ENCODE assay signal across 15 mouse cellular contexts in the genomic region with DNA sequence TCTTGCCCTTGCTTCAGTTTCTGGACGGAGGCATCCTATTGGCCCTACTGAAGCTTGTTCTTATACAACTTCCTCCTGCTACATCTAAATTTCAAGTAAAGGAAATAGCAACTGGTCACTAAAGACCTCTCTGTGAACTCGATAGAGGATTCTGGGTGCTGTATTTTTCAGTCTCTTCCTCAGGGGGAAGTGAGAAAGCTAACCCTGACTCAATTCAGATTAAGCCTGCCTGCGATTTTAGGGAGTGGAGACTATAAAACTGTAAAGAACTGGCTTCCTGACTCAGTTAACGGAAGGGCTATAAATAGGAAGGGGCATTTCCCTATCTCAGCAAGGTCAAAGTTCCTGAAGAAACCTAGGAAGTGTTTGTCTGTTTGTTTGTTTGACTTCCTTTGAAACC. TPM values are rescaled to one million over a fixed set of nuclear protein-coding genes. Genes with fewer than 3 reads are reported as not detected.
A peak's percentile ranks its signal among the peaks of the same experiment; 100 is the strongest.
DNase-seq lines count a peak whose midpoint lies in the region; ATAC-seq and TF ChIP-seq lines count a peak whose summit lies in the region.
"Had no signal": no experiment of that assay in that cellular context is flagged by ENCODE, and none has a peak within 500 bp of the region (broad histone marks: within the 10 kb centered on the region; RNA-seq: fewer than 3 reads in every experiment).

No protein-coding gene starts in this region.

- 64% methylated on average over 4 of the region's 4 CpGs for WGBS in intestine, embryonic 15.5 days
- WGBS in intestine, postnatal 0 days = 37% methylated on average over 4 of the region's 4 CpGs
- 56% methylated on average over 4 of the region's 4 CpGs for WGBS in lung, postnatal 0 days
- WGBS in intestine, embryonic 16.5 days = 57% methylated on average over 4 of the region's 4 CpGs
- 85% methylated on average over 4 of the region's 4 CpGs for WGBS in forebrain, embryonic 10.5 days

- no peaks in the 10 kb centered on the region for H3K36me3 ChIP-seq in intestine, embryonic 15.5 days
- no peaks in the 10 kb centered on the region for H3K36me3 ChIP-seq in intestine, postnatal 0 days (ENCODE audit: control insufficient read depth, insufficient read depth)
- H3K36me3 ChIP-seq in lung, postnatal 0 days (ENCODE audit: insufficient read depth, low read length) = no peaks in the 10 kb centered on the region
- H3K36me3 ChIP-seq in intestine, embryonic 16.5 days (ENCODE audit: control insufficient read depth, insufficient read depth, low read length) = no peaks in the 10 kb centered on the region
- H3K36me3 ChIP-seq in forebrain, embryonic 10.5 days (replicated peaks) = no peaks in the 10 kb centered on the region
- H3K36me3 ChIP-seq: forebrain, embryonic 15.5 days; hindbrain, embryonic 13.5 days; midbrain, embryonic 13.5 days had no signal

- no peak overlapping the region for H3K9ac ChIP-seq in intestine, embryonic 15.5 days
- no peak overlapping the region for H3K9ac ChIP-seq in intestine, postnatal 0 days (ENCODE audit: low read depth, low read length)
- H3K9ac ChIP-seq in lung, postnatal 0 days (replicated peaks; ENCODE audit: low read depth) = no peak overlapping the region
- no peak overlapping the region for H3K9ac ChIP-seq in intestine, embryonic 16.5 days (ENCODE audit: low read depth, low read length)
- H3K9ac ChIP-seq: forebrain, embryonic 15.5 days; hindbrain, embryonic 13.5 days; midbrain, embryonic 13.5 days had no signal

- ATAC-seq in intestine, embryonic 15.5 days = peak; percentile 32; the same call in 1 of the 2 replicates
- ATAC-seq in intestine, postnatal 0 days = no peak
- peak; percentile 34 for ATAC-seq in lung, postnatal 0 days
- ATAC-seq in intestine, embryonic 16.5 days = peak; percentile 16; the same call in 1 of the 2 replicates
- 0 out of 2 replicates have a peak, but pooled peaks have one; percentile 19 for ATAC-seq in neutrophil, adult 5-6 weeks (ENCODE audit: extremely low read depth, insufficient number of reproducible peaks, low FRiP score, poor library complexity, severe bottlenecking)
- ATAC-seq: forebrain, embryonic 15.5 days; midbrain, embryonic 13.5 days had no signal

- no peaks in the 10 kb centered on the region for H3K9me3 ChIP-seq in intestine, embryonic 15.5 days
- H3K9me3 ChIP-seq in intestine, postnatal 0 days (ENCODE audit: control insufficient read depth) = no peaks in the 10 kb centered on the region
- H3K9me3 ChIP-seq in lung, postnatal 0 days (ENCODE audit: low read length) = no peaks in the 10 kb centered on the region
- H3K9me3 ChIP-seq in intestine, embryonic 16.5 days (ENCODE audit: control insufficient read depth, low read length) = no peaks in the 10 kb centered on the region
- H3K9me3 ChIP-seq in forebrain, embryonic 10.5 days = no peaks in the 10 kb centered on the region
- H3K9me3 ChIP-seq: hindbrain, embryonic 13.5 days; midbrain, embryonic 13.5 days had no signal

- H3K4me1 ChIP-seq in intestine, embryonic 15.5 days (replicated peaks) = peaks cover 3% of the 10 kb centered on the region
- 0 out of 2 replicates have a peak, but pooled peaks cover 4% of the 10 kb centered on the region for H3K4me1 ChIP-seq in intestine, postnatal 0 days (replicated peaks; ENCODE audit: control insufficient read depth, insufficient read depth, low read length)
- peaks cover 2% of the 10 kb centered on the region; the same call in 1 of the 2 replicates for H3K4me1 ChIP-seq in lung, postnatal 0 days (ENCODE audit: insufficient read depth, low read depth, low read length)
- H3K4me1 ChIP-seq in intestine, embryonic 16.5 days (ENCODE audit: control insufficient read depth, insufficient read depth, low read length) = peaks cover 10% of the 10 kb centered on the region
- H3K4me1 ChIP-seq in forebrain, embryonic 10.5 days = no peaks in the 10 kb centered on the region
- H3K4me1 ChIP-seq: forebrain, embryonic 15.5 days; midbrain, embryonic 13.5 days had no signal

- no peak overlapping the region for H3K4me3 ChIP-seq in intestine, embryonic 15.5 days (replicated peaks)
- no peak overlapping the region for H3K4me3 ChIP-seq in intestine, postnatal 0 days (ENCODE audit: low read depth, low read length)
- no peak overlapping the region for H3K4me3 ChIP-seq in lung, postnatal 0 days (ENCODE audit: low read depth, low read length)
- no peak overlapping the region for H3K4me3 ChIP-seq in intestine, embryonic 16.5 days (ENCODE audit: low read length)
- H3K4me3 ChIP-seq in forebrain, embryonic 10.5 days = no peak overlapping the region
- H3K4me3 ChIP-seq: forebrain, embryonic 15.5 days; hindbrain, embryonic 13.5 days; midbrain, embryonic 13.5 days had no signal

- no peaks in the 10 kb centered on the region for H3K27me3 ChIP-seq in intestine, embryonic 15.5 days (replicated peaks)
- H3K27me3 ChIP-seq in intestine, postnatal 0 days (replicated peaks; ENCODE audit: control insufficient read depth, insufficient read depth, low read length) = no peaks in the 10 kb centered on the region
- no peaks in the 10 kb centered on the region for H3K27me3 ChIP-seq in lung, postnatal 0 days (replicated peaks; ENCODE audit: insufficient read depth, low read length)
- H3K27me3 ChIP-seq in intestine, embryonic 16.5 days (replicated peaks; ENCODE audit: control insufficient read depth, insufficient read depth, low read length) = no peaks in the 10 kb centered on the region
- H3K27me3 ChIP-seq in forebrain, embryonic 10.5 days (ENCODE audit: poor library complexity, severe bottlenecking) = no peaks in the 10 kb centered on the region
- H3K27me3 ChIP-seq: forebrain, embryonic 15.5 days; hindbrain, embryonic 13.5 days; midbrain, embryonic 13.5 days had no signal

- no peak for TF ChIP-seq CTCF in intestine, postnatal 0 days (IDR thresholded peaks at IDR 0.05; ENCODE audit: low read depth)
- TF ChIP-seq CTCF in lung, postnatal 0 days (IDR thresholded peaks at IDR 0.05) = no peak

- peak; percentile 28 for DNase-seq in lung, postnatal 0 days (ENCODE audit: low spot score)
- no peak for DNase-seq in lung, postnatal 25 days (ENCODE audit: low spot score)
- no peak for DNase-seq in forebrain, embryonic 10.5 days (ENCODE audit: extremely low spot score, low spot score)
- DNase-seq: adrenal gland, adult 2 months; cerebellum, adult 2 months; layer of hippocampus, postnatal 36 days; right cerebral cortex, postnatal 25 days had no signal

- TF ChIP-seq EP300 in lung, postnatal 0 days (IDR thresholded peaks at IDR 0.05) = no peak

- H3K27ac ChIP-seq in intestine, embryonic 15.5 days = no peak overlapping the region
- H3K27ac ChIP-seq in intestine, postnatal 0 days (ENCODE audit: low read depth, low read length) = no peak overlapping the region
- peak overlapping the region; percentile 57 for H3K27ac ChIP-seq in lung, postnatal 0 days (ENCODE audit: low read length)
- H3K27ac ChIP-seq in intestine, embryonic 16.5 days (ENCODE audit: low read length) = peak overlapping the region; percentile 0; the same call in 1 of the 2 replicates
- H3K27ac ChIP-seq in forebrain, embryonic 10.5 days = no peak overlapping the region
- H3K27ac ChIP-seq: forebrain, embryonic 15.5 days; hindbrain, embryonic 13.5 days; midbrain, embryonic 13.5 days had no signal

- H3K4me2 ChIP-seq in intestine, embryonic 15.5 days (replicated peaks) = no peak overlapping the region
- no peak overlapping the region for H3K4me2 ChIP-seq in intestine, postnatal 0 days (replicated peaks; ENCODE audit: low read depth)
- H3K4me2 ChIP-seq in lung, postnatal 0 days (replicated peaks; ENCODE audit: low read depth, low read length) = no peak overlapping the region
- no peak overlapping the region for H3K4me2 ChIP-seq in intestine, embryonic 16.5 days (ENCODE audit: low read depth, low read length)
- H3K4me2 ChIP-seq: forebrain, embryonic 15.5 days; hindbrain, embryonic 13.5 days; midbrain, embryonic 13.5 days had no signal

RNA-seq across cellular contexts. Expression of gene Sash1, which starts 26.3 kb away (rescaled TPM):
- 5.7 TPM in 2 replicates for polyA plus RNA-seq in intestine, embryonic 15.5 days (2015; fragmentation: Nextera tagmentation; extraction: Ambion mirVana)
- 2.8 and 5.1 TPM in 2 replicates for polyA plus RNA-seq in intestine, postnatal 0 days (2015; fragmentation: Nextera tagmentation; extraction: Ambion mirVana)
- polyA plus RNA-seq in lung, postnatal 0 days (2015; fragmentation: Nextera tagmentation; extraction: Ambion mirVana) = 10.1 and 13.5 TPM in 2 replicates
- 2.3 and 2.8 TPM in 2 replicates for polyA plus RNA-seq in intestine, embryonic 16.5 days (2015; fragmentation: Nextera tagmentation; extraction: Ambion mirVana)
- total RNA-seq in neutrophil, adult 5-6 weeks (2017) = 1.0 and 1.1 TPM in 2 replicates
- polyA plus RNA-seq in forebrain, embryonic 10.5 days (2016; fragmentation: Nextera tagmentation; extraction: Ambion mirVana) = 2.6 and 2.8 TPM in 2 replicates
- total RNA-seq: MEL had no signal

Comparison
In these comparisons a context has a peak if more than half of its experiments do, and no peak if none do; other contexts are left out.
1. H3K27ac ChIP-seq: peak in lung, postnatal 0 days (single experiment) and intestine, embryonic 16.5 days (single experiment); none in intestine, embryonic 15.5 days (single experiment), intestine, postnatal 0 days (single experiment) and forebrain, embryonic 10.5 days (single experiment).